Mouse (Mus musculus) liver, postnatal 0 days (tissue): Measurements from ENCODE around the gene Gm9821. TPM values are rescaled to one million over a fixed set of nuclear protein-coding genes. Genes with fewer than 3 reads are reported as not detected.

Experiments used
- ATAC-seq: fragments of 200-750 bp; cut with Nextera tagmentation; 2 replicates; pipeline ENCODE4 v1.8.0; 2017; ENCODE audit warnings: mild to moderate bottlenecking, moderate library complexity
- DNase-seq: peaks from one replicate; pipeline ENCODE4 v3.0.0-alpha.2; 2016
- H3K27ac ChIP-seq: fragments of 300-500 bp; sonication (generic); 2 replicates; pipeline ENCODE4 v1.5.1; 2014; ENCODE audit warnings: antibody characterized with exemption, moderate library complexity, mild to moderate bottlenecking, low read depth
- H3K27me3 ChIP-seq: fragments of 300-500 bp; sonication (generic); 2 replicates; pipeline ENCODE4 v1.6.1; 2014; ENCODE audit warnings: low read length, control low read depth, mixed read lengths; ENCODE audit not compliant: insufficient read depth
- H3K36me3 ChIP-seq: fragments of 300-500 bp; sonication (generic); replicated peaks from 2 replicates; pipeline ENCODE4 v1.6.1; 2014; ENCODE audit warnings: mild to moderate bottlenecking, control low read depth, low read length, moderate library complexity, mixed read lengths; ENCODE audit not compliant: insufficient read depth
- H3K4me1 ChIP-seq: fragments of 300-500 bp; sonication (generic); 2 replicates; pipeline ENCODE4 v1.6.1; 2014; ENCODE audit warnings: antibody characterized with exemption, mild to moderate bottlenecking, control low read depth; ENCODE audit not compliant: insufficient read depth
- H3K4me2 ChIP-seq: fragments of 300-500 bp; sonication (generic); 2 replicates; pipeline ENCODE4 v1.6.1; 2014; ENCODE audit warnings: low read depth, mild to moderate bottlenecking, low read length, moderate library complexity, mixed read lengths
- H3K4me3 ChIP-seq: fragments of 300-500 bp; sonication (generic); 2 replicates; pipeline ENCODE4 v1.5.1; 2014; ENCODE audit warnings: low read depth, low read length
- H3K9ac ChIP-seq: fragments of 300-500 bp; sonication (generic); replicated peaks from 2 replicates; pipeline ENCODE4 v1.6.1; 2014; ENCODE audit warnings: mild to moderate bottlenecking, moderate library complexity
- H3K9me3 ChIP-seq: fragments of 300-500 bp; sonication (generic); 2 replicates; pipeline ENCODE4 v1.6.1; 2016; ENCODE audit warnings: mild to moderate bottlenecking, control low read depth, low read length, mixed read lengths
- CTCF ChIP-seq: sonication (generic); IDR thresholded peaks from 2 replicates; pipeline ENCODE4 v1.5.1; 2016; ENCODE audit warnings: antibody characterized with exemption, low read depth
- EP300 ChIP-seq: IDR thresholded peaks from 2 replicates; pipeline ENCODE4 v1.6.1; 2016; ENCODE audit warnings: antibody characterized with exemption, low read depth, mild to moderate bottlenecking
- WGBS: fragments of 180-500 bp; shearing (Covaris S2); extraction: QIAGEN DNeasy Blood & Tissue Kit; methylation state at CpG from one replicate; pipeline ENCODE4 v1.1.7; 2014; ENCODE audit not compliant: insufficient replicate concordance; 5-methylcytosine and 5-hydroxymethylcytosine counted together
- polyA plus RNA-seq: library from polyadenylated mRNA; unstranded; fragments of >200 nt; fragmentation: Nextera tagmentation; extraction: Ambion mirVana; gene quantifications from 2 replicates; pipeline ENCODE4 v1.2.1, GENCODE M21; 2015

Gene Gm9821
- polyA plus RNA-seq, 1 experiment from 2014 or later, result 0.20 TPM

- 16% methylated on average over 17 of the region's 17 CpGs for WGBS
- ATAC-seq, result peak; percentile 55
Observed at GRCm38 (mm10) chr2:91949411-91950274, 4.1 kb downstream of the Gm9821 start.

GRCm38 (mm10) chr2:91950275-91951085 is 5.0 kb downstream of the Gm9821 start:
- no peaks in the 10 kb centered on the region for H3K27me3 ChIP-seq
- H3K4me1 ChIP-seq, result peaks cover 74% of the 10 kb centered on the region
- WGBS, result 7% methylated on average over 14 of the region's 15 CpGs
- peak; percentile 80 for ATAC-seq
- H3K4me3 ChIP-seq, result peak overlapping the region; percentile 48
- peak; percentile 82 for DNase-seq
- H3K27ac ChIP-seq, result peak overlapping the region; percentile 92
- H3K9me3 ChIP-seq, result no peaks in the 10 kb centered on the region
- no peak for TF ChIP-seq CTCF
- no peak for TF ChIP-seq EP300
- peaks cover 7% of the 10 kb centered on the region; the same call in 1 of the 2 replicates for H3K36me3 ChIP-seq
- H3K4me2 ChIP-seq, result peak overlapping the region; percentile 87
- H3K9ac ChIP-seq, result peak overlapping the region; percentile 72

More at GRCm38 (mm10) chr2:91949411-91950274, 4.1 kb downstream of the Gm9821 start:
- peak; percentile 62 for DNase-seq
- peak overlapping the region; percentile 92 for H3K27ac ChIP-seq
- H3K4me2 ChIP-seq, result peak overlapping the region; percentile 87
- H3K36me3 ChIP-seq, result peaks cover 15% of the 10 kb centered on the region
- H3K27me3 ChIP-seq, result no peaks in the 10 kb centered on the region
- TF ChIP-seq CTCF, result no peak
- TF ChIP-seq EP300, result peak; percentile 77
- peak overlapping the region; percentile 72 for H3K9ac ChIP-seq
- H3K4me3 ChIP-seq, result peak overlapping the region; percentile 48
- H3K4me1 ChIP-seq, result peaks cover 67% of the 10 kb centered on the region
- no peaks in the 10 kb centered on the region for H3K9me3 ChIP-seq

GRCm38 (mm10) chr2:91953825-91954224 is 8.3 kb downstream of the Gm9821 start:
- peak; percentile 47 for DNase-seq
- H3K4me1 ChIP-seq, result peaks cover 80% of the 10 kb centered on the region
- no peak overlapping the region for H3K4me2 ChIP-seq

GRCm38 (mm10) chr2:91955121-91955591 is 9.7 kb downstream of the Gm9821 start:
- 74% methylated on average over 4 of the region's 4 CpGs for WGBS
- TF ChIP-seq EP300 (no peak), CTCF (no peak)
- H3K4me3 ChIP-seq, result no peak overlapping the region
- no peaks in the 10 kb centered on the region for H3K9me3 ChIP-seq
- H3K9ac ChIP-seq, result no peak overlapping the region
- H3K4me1 ChIP-seq, result peaks cover 77% of the 10 kb centered on the region
- DNase-seq (no peak), ATAC-seq (no peak)
- peak overlapping the region; percentile 67 for H3K27ac ChIP-seq
- H3K27me3 ChIP-seq, result no peaks in the 10 kb centered on the region
- no peaks in the 10 kb centered on the region; the same call in none of the 2 replicates for H3K36me3 ChIP-seq
- no peak overlapping the region for H3K4me2 ChIP-seq

More at GRCm38 (mm10) chr2:91953825-91954224, 8.3 kb downstream of the Gm9821 start:
- no peak overlapping the region for H3K4me3 ChIP-seq
- H3K9me3 ChIP-seq, result no peaks in the 10 kb centered on the region
- 0 out of 2 replicates have a peak, but pooled peaks have one; percentile 16 for TF ChIP-seq CTCF
- no peak for TF ChIP-seq EP300
- WGBS, result 36% methylated on average over 5 of the region's 5 CpGs
- no peak for ATAC-seq
- H3K27ac ChIP-seq, result 0 out of 2 replicates have a peak overlapping the region, but pooled peaks have one; percentile 67
- H3K36me3 ChIP-seq, result no peaks in the 10 kb centered on the region; the same call in none of the 2 replicates
- no peaks in the 10 kb centered on the region for H3K27me3 ChIP-seq
- H3K9ac ChIP-seq, result peak overlapping the region; percentile 30; the same call in 1 of the 2 replicates

- no peak overlapping the region; the same call in 1 of the 2 replicates for H3K27ac ChIP-seq
Observed at GRCm38 (mm10) chr2:91955875-91956274, 10.4 kb downstream of the Gm9821 start.

More at GRCm38 (mm10) chr2:91955875-91956274, 10.4 kb downstream of the Gm9821 start:
- 66% methylated on average over 6 of the region's 6 CpGs for WGBS
- ATAC-seq (no peak), DNase-seq (no peak)
- Histone ChIP-seq H3K9ac (no peak overlapping the region), H3K4me2 (no peak overlapping the region), H3K27me3 (no peaks in the 10 kb centered on the region), H3K9me3 (no peaks in the 10 kb centered on the region), H3K4me3 (no peak overlapping the region), H3K4me1 (peaks cover 72% of the 10 kb centered on the region), H3K36me3 (no peaks in the 10 kb centered on the region; the same call in none of the 2 replicates)
- TF ChIP-seq EP300 (no peak), CTCF (no peak)
